Mouse (Mus musculus) megakaryocyte-erythroid progenitor cell, adult 5 weeks (primary cell): ENCODE measurements around the gene Zfp213. TPM values are rescaled to one million over a fixed set of nuclear protein-coding genes. Genes with fewer than 3 reads are reported as not detected.

Source experiments
- polyA plus RNA-seq: library from polyadenylated mRNA; stranded (reverse); fragments of >175 nt; gene quantifications from 2 replicates; pipeline ENCODE4 v1.2.3, GENCODE M21; 2012

Zfp213 gene
- 14.9 and 16.4 TPM in 2 replicates for polyA plus RNA-seq

GRCm38 (mm10) chr17:23563595-23564367 is at the start of gene Zfp213:
Zfp213 (minus strand) TSS chr17:23564238.

DNA sequence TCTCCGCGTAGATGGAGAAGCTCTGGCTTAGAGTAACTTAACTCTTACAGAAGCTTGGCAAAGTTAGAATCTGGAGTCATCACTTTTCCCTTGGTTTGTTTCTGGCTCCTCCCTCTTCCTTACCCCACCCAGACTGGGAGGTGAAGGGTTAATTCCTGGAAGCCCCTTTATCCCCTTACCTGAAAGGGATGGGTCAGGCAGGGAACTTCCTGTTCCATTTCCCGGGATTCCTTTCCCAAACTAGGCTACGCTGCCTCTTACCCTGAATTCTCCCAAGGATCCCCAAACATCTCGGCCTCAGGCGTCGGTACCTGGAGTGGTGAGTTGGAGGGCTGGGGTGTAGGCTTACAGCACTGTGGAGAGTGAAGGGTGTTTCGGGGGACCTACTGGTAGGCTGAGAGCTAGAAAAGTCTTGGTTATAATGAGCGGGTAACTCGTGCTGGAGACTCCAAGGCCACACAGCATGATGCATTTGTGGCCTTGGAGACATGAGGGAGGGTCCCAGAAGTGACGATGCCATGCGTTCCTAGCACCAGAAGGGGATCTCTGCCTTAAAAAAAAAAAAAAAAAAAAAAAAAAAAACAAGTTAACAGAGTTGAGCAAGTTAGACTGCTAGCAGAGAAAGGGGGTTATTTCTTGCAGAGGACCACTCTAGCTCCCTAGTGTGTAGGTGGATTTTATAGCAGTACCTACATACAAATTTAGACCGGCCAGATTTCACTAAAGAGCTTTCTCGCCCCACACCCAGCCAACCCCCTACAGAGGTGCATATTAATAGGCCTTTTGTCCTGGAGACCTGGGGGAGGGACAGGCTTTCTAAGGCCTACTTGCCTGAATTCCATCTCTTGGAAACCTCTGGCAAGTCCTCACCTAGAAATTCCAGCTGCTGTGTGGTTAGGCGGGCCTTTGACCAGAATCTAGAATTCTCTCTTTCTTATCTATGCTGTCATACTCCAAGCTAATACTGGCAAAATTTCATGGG is 36.9 kb upstream of the Zfp213 start, which contains the start of gene Zscan10:
Zscan10 (plus strand) TSS at position 216 of the 982 bp plus-strand sequence.

DNA sequence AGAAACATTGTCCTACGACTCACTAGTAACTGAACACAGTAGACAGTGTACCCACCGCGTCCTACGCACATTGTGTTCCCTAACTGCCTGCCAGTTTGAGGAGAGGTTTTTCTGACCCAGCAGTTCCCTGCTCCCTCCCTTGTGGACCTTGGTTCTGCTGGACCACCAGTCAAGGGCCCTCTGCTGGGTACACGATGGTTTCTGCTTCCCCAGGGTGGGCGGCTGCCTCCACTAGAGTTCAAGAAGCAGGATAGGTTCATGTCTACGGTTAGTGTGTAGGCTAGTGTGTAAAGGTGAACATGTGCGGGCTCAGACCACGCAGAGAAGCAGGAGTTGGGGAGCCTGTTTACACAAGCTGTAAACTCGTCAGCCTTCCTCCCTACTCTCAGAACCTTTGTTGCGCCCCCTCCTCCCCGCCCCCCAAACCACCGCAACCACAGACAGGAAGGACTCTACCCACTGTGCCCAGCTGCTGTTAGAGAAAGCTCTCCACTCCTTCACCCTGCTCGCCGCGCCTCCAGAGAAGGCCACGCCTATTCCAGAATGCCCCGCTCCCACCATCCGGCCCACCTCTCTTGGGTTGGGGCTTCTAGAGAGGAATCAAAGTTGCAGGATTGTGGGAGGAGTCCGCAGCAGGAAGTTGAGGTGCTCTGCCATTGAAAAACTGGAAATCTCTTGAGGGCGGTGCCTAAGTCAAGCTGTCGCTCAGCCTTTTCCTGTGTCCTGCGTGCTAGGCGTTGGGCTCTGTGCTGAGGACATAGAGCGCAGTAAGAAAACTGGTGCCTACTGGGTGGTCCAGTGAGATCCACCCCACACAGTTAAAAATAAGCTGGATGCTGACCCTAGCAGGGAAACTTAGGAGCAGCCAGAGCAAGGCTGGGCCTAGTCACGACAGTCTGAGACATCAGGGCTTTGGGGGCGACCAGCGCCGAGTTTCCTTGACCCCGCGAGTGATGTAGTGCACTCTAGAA is 34.8 kb upstream of the Zfp213 start, which contains the start of gene Zfp13:
Zfp13 (minus strand) TSS at position 906 of the 971 bp plus-strand sequence.

Other genes starting within 250 kb of the Zfp213 start
- gene Vmn2r115, start 220.5 kb downstream of the Zfp213 start, polyA plus RNA-seq = 0.01 TPM in 1 of 2 replicates, not detected in the other
- 0.02 TPM in 1 of 2 replicates, not detected in the other for gene Vmn2r116, start 179.6 kb downstream of the Zfp213 start, polyA plus RNA-seq
- not detected in 2 replicates for gene Vmn2r117, start 84.5 kb downstream of the Zfp213 start, polyA plus RNA-seq
- 0.21 and 0.53 TPM in 2 replicates for gene Zfp13, start 35.2 kb upstream of the Zfp213 start, polyA plus RNA-seq
- 0.04 TPM in 1 of 2 replicates, not detected in the other for gene Zscan10, start 36.6 kb upstream of the Zfp213 start, polyA plus RNA-seq
- gene Mmp25, start 81.0 kb upstream of the Zfp213 start, polyA plus RNA-seq = 3.6 and 6.2 TPM in 2 replicates
- gene Bicdl2, start 96.3 kb upstream of the Zfp213 start, polyA plus RNA-seq = 0.12 TPM in 1 of 2 replicates, not detected in the other
- gene Hcfc1r1, start 109.4 kb upstream of the Zfp213 start, polyA plus RNA-seq = 198 and 201 TPM in 2 replicates
- 85.4 and 101 TPM in 2 replicates for gene Thoc6, start 109.6 kb upstream of the Zfp213 start, polyA plus RNA-seq
- 59.9 and 90.1 TPM in 2 replicates for gene Tnfrsf12a, start 113.2 kb upstream of the Zfp213 start, polyA plus RNA-seq
- not detected in 2 replicates for gene Cldn6, start 115.0 kb upstream of the Zfp213 start, polyA plus RNA-seq
- not detected in 2 replicates for gene Cldn9, start 119.8 kb upstream of the Zfp213 start, polyA plus RNA-seq
- 0.04 TPM in 1 of 2 replicates, not detected in the other for gene 1520401A03Rik, start 158.5 kb upstream of the Zfp213 start, polyA plus RNA-seq
- gene Pkmyt1, start 162.1 kb upstream of the Zfp213 start, polyA plus RNA-seq = 234 and 248 TPM in 2 replicates
- gene Paqr4, start 176.6 kb upstream of the Zfp213 start, polyA plus RNA-seq = 6.6 and 11.9 TPM in 2 replicates
- gene Kremen2, start 181.6 kb upstream of the Zfp213 start, polyA plus RNA-seq = 0.10 and 0.19 TPM in 2 replicates
- gene Flywch1, start 207.4 kb upstream of the Zfp213 start, polyA plus RNA-seq = 48.3 and 66.6 TPM in 2 replicates
- gene Flywch2, start 221.8 kb upstream of the Zfp213 start, polyA plus RNA-seq = 13.9 and 18.9 TPM in 2 replicates
- 226 and 408 TPM in 2 replicates for gene Srrm2, start 226.3 kb upstream of the Zfp213 start, polyA plus RNA-seq